Mouse (Mus musculus): ENCODE data around the gene Nkain4. TPM values are rescaled to one million over a fixed set of nuclear protein-coding genes. Genes with fewer than 3 reads are reported as not detected.

The Nkain4 gene
- polyA plus RNA-seq, 1 experiment from 2014 or later, result 1.6 TPM

DNA sequence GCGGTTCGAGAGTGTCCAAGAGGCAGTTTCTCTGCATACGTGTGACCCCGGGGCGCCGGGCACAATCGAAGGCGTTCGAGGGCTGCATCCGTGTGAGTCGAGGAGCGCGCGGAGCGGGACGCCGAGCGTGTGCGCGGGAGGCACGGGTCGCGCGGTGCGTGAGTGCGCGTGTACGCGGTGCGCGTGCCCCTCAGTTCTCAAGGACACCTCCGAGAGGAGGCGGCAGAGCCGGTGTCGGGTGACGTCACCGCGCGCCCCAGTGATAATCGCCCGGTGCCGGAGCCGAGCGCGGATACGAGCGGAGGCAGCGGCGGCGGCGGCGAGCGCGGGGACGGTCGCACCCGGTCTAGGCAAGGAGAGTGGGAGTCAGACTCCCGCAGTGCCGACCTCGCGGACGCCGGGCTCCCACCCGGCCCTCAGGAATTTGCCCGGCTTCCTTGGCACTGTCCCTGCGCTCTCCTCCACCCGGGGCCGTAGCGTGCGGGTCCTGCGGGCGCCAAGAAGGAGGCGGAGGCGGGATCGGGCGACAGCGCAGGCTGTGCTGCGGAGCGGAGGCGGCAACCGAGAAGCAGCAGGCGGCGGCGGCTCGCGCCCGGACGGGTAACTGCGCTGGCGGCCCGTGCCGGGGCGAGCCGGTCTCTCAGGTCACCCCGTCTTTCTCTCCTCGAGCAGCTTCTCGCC is 61.5 kb downstream of the Nkain4 start:
- Histone ChIP-seq H3K4me3 (ENCODE audit: low read depth, low read length) (peak overlapping the region; percentile 32), H3K36me3 (replicated peaks; ENCODE audit: insufficient read depth, low read length) (no peaks in the 10 kb centered on the region), H3K27ac (ENCODE audit: low read depth) (no peak overlapping the region), H3K4me2 (ENCODE audit: low read depth, low read length) (peak overlapping the region; percentile 61), H3K9me3 (ENCODE audit: low read length) (no peaks in the 10 kb centered on the region), H3K27me3 (ENCODE audit: insufficient read depth, low read length) (peaks cover 91% of the 10 kb centered on the region), H3K4me1 (ENCODE audit: insufficient read depth) (peaks cover 10% of the 10 kb centered on the region; the same call in 1 of the 2 replicates), H3K9ac (replicated peaks) (no peak overlapping the region)
- no peak for DNase-seq
- no peak; the same call in 1 of the 2 replicates for ATAC-seq
- under 1% methylated on average over 82 of the region's 97 CpGs for WGBS (ENCODE audit: insufficient replicate concordance)
- TF ChIP-seq CTCF (IDR thresholded peaks at IDR 0.05; ENCODE audit: low read depth), result no peak
- no peak for TF ChIP-seq EP300 (IDR thresholded peaks at IDR 0.05; ENCODE audit: low read depth)

DNA sequence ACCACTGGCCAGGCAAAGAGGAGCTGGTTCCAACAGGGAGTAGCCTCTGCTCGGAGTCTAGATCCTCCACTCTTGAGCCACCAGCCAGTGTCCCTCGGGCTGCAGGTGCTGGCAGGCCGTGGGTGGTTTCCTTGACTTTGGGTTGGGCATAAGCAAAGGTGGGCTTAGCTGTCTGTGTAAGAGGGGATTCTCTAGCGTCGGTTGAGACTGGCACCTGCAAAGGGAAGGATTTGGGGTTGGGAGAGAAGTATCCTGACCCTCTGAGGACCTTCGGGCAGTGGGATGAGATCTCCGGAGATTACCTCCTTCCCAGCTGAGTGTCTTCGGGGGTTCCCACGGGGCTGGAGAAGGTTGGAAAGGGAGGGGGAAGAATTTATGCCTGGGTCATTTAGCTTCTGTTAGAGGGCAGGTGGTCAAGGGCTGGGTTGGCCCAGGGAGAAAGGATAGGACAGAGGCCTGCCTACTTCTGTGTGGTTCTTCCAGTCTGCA is 62.6 kb downstream of the Nkain4 start:
- Histone ChIP-seq H3K4me3 (ENCODE audit: low read depth, low read length) (no peak overlapping the region), H3K27me3 (ENCODE audit: insufficient read depth, low read length) (peaks cover 87% of the 10 kb centered on the region), H3K9ac (replicated peaks) (no peak overlapping the region), H3K9me3 (ENCODE audit: low read length) (no peaks in the 10 kb centered on the region), H3K36me3 (replicated peaks; ENCODE audit: insufficient read depth, low read length) (no peaks in the 10 kb centered on the region), H3K4me2 (ENCODE audit: low read depth, low read length) (no peak overlapping the region), H3K4me1 (ENCODE audit: insufficient read depth) (peaks cover 10% of the 10 kb centered on the region; the same call in 1 of the 2 replicates), H3K27ac (ENCODE audit: low read depth) (no peak overlapping the region)
- 10% methylated on average over 9 of the region's 9 CpGs for whole genome bisulfite sequencing (ENCODE audit: insufficient replicate concordance)
- ATAC-seq (no peak), DNase-seq (no peak)
- no peak for TF ChIP-seq CTCF (IDR thresholded peaks at IDR 0.05; ENCODE audit: low read depth)
- TF ChIP-seq EP300 (IDR thresholded peaks at IDR 0.05; ENCODE audit: low read depth), result no peak

DNA sequence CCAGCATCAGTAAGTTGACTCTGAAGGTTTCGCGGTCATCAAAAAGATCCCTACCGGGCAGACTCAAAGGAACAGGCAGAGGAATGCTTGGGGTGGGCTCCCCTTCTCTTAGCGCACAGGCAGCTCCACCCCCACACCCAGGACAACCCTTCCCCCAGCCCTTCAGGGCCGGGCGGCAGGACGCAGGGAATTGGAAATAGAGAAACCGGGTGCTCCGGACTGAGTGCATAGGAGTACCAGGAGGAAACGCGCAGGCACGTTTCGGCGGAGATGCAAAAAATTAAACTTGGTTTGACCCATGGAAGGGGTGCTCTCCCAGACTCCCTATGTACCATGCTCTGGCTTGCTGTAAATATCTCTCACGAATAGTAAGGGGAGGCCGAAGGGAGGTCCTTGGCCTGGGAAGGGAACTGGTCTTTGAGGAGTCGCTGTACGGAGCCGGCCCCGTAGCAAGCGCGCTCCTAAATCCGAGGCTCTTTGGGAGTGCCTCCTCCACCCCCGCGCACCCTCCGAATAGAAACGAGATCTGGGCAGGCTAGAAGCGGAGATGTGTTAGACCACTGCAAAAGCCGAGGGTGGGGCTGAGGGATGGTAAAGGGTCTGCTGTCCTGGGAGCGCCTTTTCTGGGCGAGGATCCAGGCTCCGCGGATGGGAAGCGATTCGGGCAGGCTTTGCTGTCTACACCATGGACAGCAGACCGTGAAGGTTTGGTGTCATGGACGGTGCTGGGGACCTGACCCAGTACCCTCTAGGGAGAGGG is 63.2 kb downstream of the Nkain4 start:
- TF ChIP-seq CTCF (IDR thresholded peaks at IDR 0.05; ENCODE audit: low read depth) (no peak), EP300 (IDR thresholded peaks at IDR 0.05; ENCODE audit: low read depth) (no peak)
- Histone ChIP-seq H3K36me3 (replicated peaks; ENCODE audit: insufficient read depth, low read length) (no peaks in the 10 kb centered on the region), H3K9me3 (ENCODE audit: low read length) (no peaks in the 10 kb centered on the region), H3K9ac (replicated peaks) (no peak overlapping the region), H3K4me3 (ENCODE audit: low read depth, low read length) (no peak overlapping the region), H3K27me3 (ENCODE audit: insufficient read depth, low read length) (peaks cover 83% of the 10 kb centered on the region), H3K4me1 (ENCODE audit: insufficient read depth) (peaks cover 10% of the 10 kb centered on the region; the same call in 1 of the 2 replicates), H3K4me2 (ENCODE audit: low read depth, low read length) (no peak overlapping the region), H3K27ac (ENCODE audit: low read depth) (no peak overlapping the region)
- 2% methylated on average over 37 of the region's 37 CpGs for WGBS (ENCODE audit: insufficient replicate concordance)
- ATAC-seq (no peak), DNase-seq (no peak)

DNA sequence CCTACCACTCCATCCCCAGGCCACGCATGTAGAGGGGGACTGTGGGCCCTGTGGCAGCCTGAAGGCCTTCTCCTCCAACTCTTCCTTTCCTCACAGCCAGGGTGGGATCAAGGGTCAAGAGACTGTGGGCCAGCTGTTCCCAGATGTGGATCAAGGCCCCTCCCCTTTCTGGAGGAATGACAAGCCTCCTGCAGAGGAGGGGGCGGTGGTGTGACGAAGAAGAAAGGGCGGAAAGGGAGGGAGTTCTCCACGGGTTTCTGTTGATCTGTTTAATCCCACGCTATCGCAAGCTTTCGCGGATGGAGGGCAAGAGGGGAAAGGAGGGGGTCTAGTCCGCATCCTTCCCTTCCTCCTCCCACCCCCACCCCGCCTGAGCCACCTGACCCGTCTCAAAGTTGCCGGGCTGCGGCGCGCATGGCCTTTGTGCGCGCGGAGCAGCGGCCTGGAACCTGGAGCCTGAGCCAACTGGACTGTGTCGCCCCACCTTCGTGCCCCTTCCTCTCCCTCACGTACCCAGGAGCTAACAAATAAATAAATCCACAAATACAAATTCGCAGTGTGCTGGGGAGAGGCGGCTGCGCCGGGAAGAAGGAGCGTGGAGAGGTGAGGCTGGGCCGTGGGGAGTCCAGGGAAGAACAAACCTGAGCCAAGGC is 64.0 kb downstream of the Nkain4 start:
- ATAC-seq, result no peak
- Histone ChIP-seq H3K4me3 (ENCODE audit: low read depth, low read length) (no peak overlapping the region), H3K27me3 (ENCODE audit: insufficient read depth, low read length) (peaks cover 76% of the 10 kb centered on the region), H3K9me3 (ENCODE audit: low read length) (no peaks in the 10 kb centered on the region), H3K4me1 (ENCODE audit: insufficient read depth) (peaks cover 10% of the 10 kb centered on the region; the same call in 1 of the 2 replicates), H3K27ac (ENCODE audit: low read depth) (no peak overlapping the region), H3K4me2 (ENCODE audit: low read depth, low read length) (no peak overlapping the region), H3K9ac (replicated peaks) (no peak overlapping the region), H3K36me3 (replicated peaks; ENCODE audit: insufficient read depth, low read length) (no peaks in the 10 kb centered on the region)
- TF ChIP-seq EP300 (IDR thresholded peaks at IDR 0.05; ENCODE audit: low read depth) (no peak), CTCF (IDR thresholded peaks at IDR 0.05; ENCODE audit: low read depth) (no peak)
- no peak for DNase-seq
- WGBS (ENCODE audit: insufficient replicate concordance), result 2% methylated on average over 26 of the region's 29 CpGs

DNA sequence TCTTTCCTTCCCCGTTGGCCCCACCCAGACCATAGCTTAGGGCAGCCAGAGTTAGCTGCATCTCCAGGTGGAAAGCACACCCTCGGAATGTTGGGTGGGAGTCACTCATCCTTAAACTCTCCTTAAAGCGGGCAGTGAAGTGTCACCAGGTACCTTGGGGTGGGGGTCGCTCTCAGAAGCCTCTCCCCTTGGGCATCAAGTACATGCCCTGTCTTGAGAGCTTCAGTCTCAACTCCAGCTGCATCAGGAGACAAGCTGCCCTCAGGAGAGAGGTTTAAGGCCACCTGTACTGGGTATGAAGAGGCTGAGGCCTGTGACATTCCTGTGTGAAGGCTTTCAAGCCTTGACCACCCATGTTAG is 64.6 kb downstream of the Nkain4 start:
- WGBS (ENCODE audit: insufficient replicate concordance), result 21% methylated on average over 4 of the region's 4 CpGs
- no peaks in the 10 kb centered on the region for H3K9me3 ChIP-seq (ENCODE audit: low read length)
- H3K4me2 ChIP-seq (ENCODE audit: low read depth, low read length), result no peak overlapping the region
- H3K36me3 ChIP-seq (replicated peaks; ENCODE audit: insufficient read depth, low read length), result no peaks in the 10 kb centered on the region
- no peak overlapping the region for H3K9ac ChIP-seq (replicated peaks)
- peaks cover 70% of the 10 kb centered on the region for H3K27me3 ChIP-seq (ENCODE audit: insufficient read depth, low read length)
- H3K27ac ChIP-seq (ENCODE audit: low read depth), result no peak overlapping the region
- H3K4me3 ChIP-seq (ENCODE audit: low read depth, low read length), result no peak overlapping the region
- DNase-seq, result no peak
- TF ChIP-seq EP300 (IDR thresholded peaks at IDR 0.05; ENCODE audit: low read depth) (no peak), CTCF (IDR thresholded peaks at IDR 0.05; ENCODE audit: low read depth) (no peak)
- H3K4me1 ChIP-seq (ENCODE audit: insufficient read depth), result peaks cover 10% of the 10 kb centered on the region; the same call in 1 of the 2 replicates
- ATAC-seq, result no peak
